Mouse (Mus musculus) ES-Bruce4 (cell line): Measurements from ENCODE around the gene Gm48552. TPM values are rescaled to one million over a fixed set of nuclear protein-coding genes. Genes with fewer than 3 reads are reported as not detected.

Experiments used
- H3K27ac ChIP-seq: 2 replicates; pipeline ENCODE4 v1.5.1; 2012; ENCODE audit warnings: low read length, inconsistent platforms; ENCODE audit not compliant: insufficient read depth
- H3K27me3 ChIP-seq: 2 replicates; pipeline ENCODE4 v1.6.1; 2012; ENCODE audit warnings: mild to moderate bottlenecking, low read length, inconsistent platforms; ENCODE audit not compliant: control insufficient read depth, poor library complexity, insufficient read depth, severe bottlenecking
- H3K36me3 ChIP-seq: 2 replicates; pipeline ENCODE4 v1.6.1; 2012; ENCODE audit warnings: inconsistent platforms, mild to moderate bottlenecking, low read length, moderate library complexity; ENCODE audit not compliant: control insufficient read depth, poor library complexity, insufficient read depth, severe bottlenecking
- H3K4me1 ChIP-seq: one replicate; pipeline ENCODE4 v1.8.1; 2011; ENCODE audit warnings: low read length; ENCODE audit not compliant: control insufficient read depth, insufficient read depth
- H3K4me3 ChIP-seq: 2 replicates; pipeline ENCODE4 v1.5.1; 2011; ENCODE audit warnings: low read depth, mild to moderate bottlenecking, low read length
- H3K9ac ChIP-seq: 2 replicates; pipeline ENCODE4 v1.6.1; 2012; ENCODE audit warnings: low read depth, mild to moderate bottlenecking, inconsistent platforms; ENCODE audit not compliant: poor library complexity, severe bottlenecking
- H3K9me3 ChIP-seq: replicated peaks from 2 replicates; pipeline ENCODE4 v1.6.1; 2012; ENCODE audit warnings: mild to moderate bottlenecking, low read length, inconsistent platforms; ENCODE audit not compliant: control insufficient read depth, poor library complexity, insufficient read depth, severe bottlenecking
- CTCF ChIP-seq: IDR thresholded peaks from one replicate; pipeline ENCODE4 v1.8.1; 2011; ENCODE audit warnings: low read depth, low read length
- EP300 ChIP-seq: IDR thresholded peaks from 2 replicates; pipeline ENCODE4 v1.6.1; 2011; ENCODE audit warnings: low read depth, low read length; ENCODE audit not compliant: insufficient read depth
- POLR2A ChIP-seq: IDR thresholded peaks from one replicate; pipeline ENCODE4 v1.8.1; 2011; ENCODE audit warnings: low read length; ENCODE audit not compliant: insufficient read depth
- polyA plus RNA-seq: library from polyadenylated mRNA; stranded (reverse); fragments of >200 nt; gene quantifications from 2 replicates; pipeline ENCODE4 v1.2.4, GENCODE M21; 2011; ENCODE audit warnings: low read depth; ENCODE audit not compliant: missing spikeins, insufficient read depth, insufficient read length

The Gm48552 gene
- polyA plus RNA-seq, 1 experiment: not detected

DNA sequence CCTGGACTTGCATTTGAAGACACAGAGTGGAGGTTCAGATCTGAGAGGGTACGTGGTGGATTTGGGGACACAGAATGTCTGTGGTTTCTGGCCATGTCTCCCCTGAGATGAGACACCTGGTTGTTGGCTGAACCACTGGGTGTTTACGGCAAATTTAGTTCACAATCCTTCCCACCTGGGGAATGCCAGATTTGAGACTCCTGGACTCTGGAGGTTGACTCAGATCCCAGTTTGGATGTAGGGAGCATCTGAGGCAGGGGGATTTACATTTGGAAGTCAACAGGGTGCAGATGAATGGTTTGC is 11.5 kb upstream of the Gm48552 start:
- no peaks in the 10 kb centered on the region for H3K4me1 ChIP-seq
- peak overlapping the region; percentile 97 for H3K4me3 ChIP-seq
- H3K9ac ChIP-seq: peak overlapping the region; percentile 93
- TF ChIP-seq EP300 (no peak), CTCF (no peak), POLR2A (no peak)
- no peaks in the 10 kb centered on the region for H3K27me3 ChIP-seq
- H3K36me3 ChIP-seq: no peaks in the 10 kb centered on the region
- H3K27ac ChIP-seq: 0 out of 2 replicates have a peak overlapping the region, but pooled peaks have one; percentile 29
- H3K9me3 ChIP-seq: no peaks in the 10 kb centered on the region

GRCm38 (mm10) chr10:81377793-81378552 is 10.8 kb upstream of the Gm48552 start, which contains the start of gene Fzr1:
Fzr1 (minus strand) TSS chr10:81378516.
- Histone ChIP-seq H3K36me3 (no peaks in the 10 kb centered on the region), H3K27me3 (no peaks in the 10 kb centered on the region), H3K27ac (peak within 1 kb of the TSS; percentile 58), H3K4me3 (peak within 1 kb of the TSS; percentile 97), H3K4me1 (no peaks in the 10 kb centered on the region), H3K9me3 (no peaks in the 10 kb centered on the region), H3K9ac (peak within 1 kb of the TSS; percentile 93)
- TF ChIP-seq CTCF (no peak), POLR2A (no peak), EP300 (no peak)

GRCm38 (mm10) chr10:81378553-81379182 is 10.1 kb upstream of the Gm48552 start:
- Histone ChIP-seq H3K9me3 (no peaks in the 10 kb centered on the region), H3K27me3 (no peaks in the 10 kb centered on the region), H3K9ac (peak overlapping the region; percentile 74), H3K27ac (peak overlapping the region; percentile 58), H3K4me3 (peak overlapping the region; percentile 97), H3K36me3 (no peaks in the 10 kb centered on the region), H3K4me1 (no peaks in the 10 kb centered on the region)
- TF ChIP-seq POLR2A (no peak), CTCF (no peak), EP300 (no peak)

GRCm38 (mm10) chr10:81379183-81379553 is 9.6 kb upstream of the Gm48552 start:
- H3K27ac ChIP-seq: peak overlapping the region; percentile 58
- no peaks in the 10 kb centered on the region for H3K27me3 ChIP-seq
- peak overlapping the region; percentile 81 for H3K4me3 ChIP-seq
- H3K9me3 ChIP-seq: no peaks in the 10 kb centered on the region
- H3K9ac ChIP-seq: peak overlapping the region; percentile 74
- H3K36me3 ChIP-seq: no peaks in the 10 kb centered on the region
- H3K4me1 ChIP-seq: no peaks in the 10 kb centered on the region
- TF ChIP-seq EP300 (no peak), POLR2A (no peak), CTCF (no peak)

- H3K9me3 ChIP-seq: no peaks in the 10 kb centered on the region
- TF ChIP-seq CTCF (no peak), EP300 (no peak), POLR2A (no peak)
- H3K4me3 ChIP-seq: no peak overlapping the region
- H3K4me1 ChIP-seq: no peaks in the 10 kb centered on the region
- no peaks in the 10 kb centered on the region for H3K36me3 ChIP-seq
- H3K9ac ChIP-seq: no peak overlapping the region
- H3K27me3 ChIP-seq: no peaks in the 10 kb centered on the region
- no peak overlapping the region for H3K27ac ChIP-seq
Measured at GRCm38 (mm10) chr10:81379809-81380378, 8.9 kb upstream of the Gm48552 start.

DNA sequence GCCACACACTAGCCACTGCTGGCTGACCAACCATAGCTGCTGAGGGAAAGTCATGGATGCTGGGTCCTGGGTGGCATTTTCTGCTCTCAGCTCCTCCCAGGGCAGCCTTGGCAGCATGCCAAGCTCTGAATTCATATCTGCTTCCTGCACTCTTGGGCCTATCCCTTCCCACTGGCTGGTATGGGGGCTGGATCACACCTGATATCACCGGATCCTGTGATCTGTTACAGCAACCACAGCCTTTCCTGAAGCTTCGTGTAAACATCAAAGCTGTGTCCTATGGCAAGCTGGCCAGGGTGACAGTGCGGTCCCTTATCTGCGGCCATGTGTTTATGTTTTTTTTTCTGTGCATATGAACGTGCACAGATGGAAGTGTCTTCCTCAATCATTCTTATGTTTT is 6.8 kb upstream of the Gm48552 start:
- H3K27ac ChIP-seq: no peak overlapping the region
- no peak overlapping the region for H3K9ac ChIP-seq
- H3K27me3 ChIP-seq: no peaks in the 10 kb centered on the region
- H3K9me3 ChIP-seq: no peaks in the 10 kb centered on the region
- peaks cover 7% of the 10 kb centered on the region for H3K36me3 ChIP-seq
- no peak for TF ChIP-seq EP300
- no peak for TF ChIP-seq CTCF
- TF ChIP-seq POLR2A: no peak
- H3K4me1 ChIP-seq: no peaks in the 10 kb centered on the region
- H3K4me3 ChIP-seq: no peak overlapping the region
